Mouse (Mus musculus) 3T3-L1 (cell line): ENCODE results near the gene Stk10.
"Not testable (repeated sequence)": the region's sequence is repeated elsewhere in the genome, so short reads cannot be mapped to it uniquely, and the experiment has no call there.

Experiments
- DNase-seq: peaks from one replicate; pipeline ENCODE4 v3.0.0-alpha.2; 2015; ENCODE audit warnings: low read depth, low spot score

Stk10 gene

DNA sequence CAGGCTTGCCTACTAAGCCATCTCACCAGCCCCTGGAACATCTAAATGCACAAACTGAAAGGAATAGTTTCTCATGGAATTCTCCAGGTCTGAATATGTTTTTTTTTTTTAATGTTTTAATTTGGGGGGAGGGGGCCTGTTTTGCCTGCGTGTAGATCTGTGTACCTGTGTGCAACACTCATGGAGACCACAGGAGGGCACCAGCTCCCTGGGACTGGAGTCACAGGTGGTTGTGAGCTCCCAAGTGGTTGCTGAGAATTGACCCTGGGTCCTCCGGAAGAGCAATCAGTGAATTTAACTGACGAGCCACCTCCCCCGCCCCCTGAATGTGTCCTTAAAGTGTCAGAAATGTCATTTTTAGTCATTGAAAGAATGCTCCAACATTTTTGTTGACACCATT is 61.0 kb downstream of the Stk10 start:
- no peak for DNase-seq

DNA sequence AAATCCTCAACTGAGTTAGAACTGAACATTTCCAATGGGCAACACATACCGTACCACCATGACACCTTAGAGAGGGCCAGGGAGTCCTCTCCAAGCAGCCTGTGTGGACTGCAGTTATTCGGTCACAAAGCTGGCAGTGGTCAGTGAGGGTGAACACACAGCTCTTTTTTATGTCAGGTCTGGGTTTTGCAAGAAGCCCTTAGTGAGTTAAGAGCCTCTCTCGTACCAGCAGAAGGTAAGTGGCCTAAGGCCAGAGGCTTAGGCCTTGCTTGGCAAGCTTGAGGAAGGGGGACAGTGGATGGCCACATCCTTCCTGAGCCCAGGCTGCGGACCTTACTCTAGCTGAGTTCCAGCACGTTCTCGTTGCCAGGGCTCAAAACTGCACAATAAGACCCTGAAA is 67.3 kb downstream of the Stk10 start:
- no peak for DNase-seq

DNA sequence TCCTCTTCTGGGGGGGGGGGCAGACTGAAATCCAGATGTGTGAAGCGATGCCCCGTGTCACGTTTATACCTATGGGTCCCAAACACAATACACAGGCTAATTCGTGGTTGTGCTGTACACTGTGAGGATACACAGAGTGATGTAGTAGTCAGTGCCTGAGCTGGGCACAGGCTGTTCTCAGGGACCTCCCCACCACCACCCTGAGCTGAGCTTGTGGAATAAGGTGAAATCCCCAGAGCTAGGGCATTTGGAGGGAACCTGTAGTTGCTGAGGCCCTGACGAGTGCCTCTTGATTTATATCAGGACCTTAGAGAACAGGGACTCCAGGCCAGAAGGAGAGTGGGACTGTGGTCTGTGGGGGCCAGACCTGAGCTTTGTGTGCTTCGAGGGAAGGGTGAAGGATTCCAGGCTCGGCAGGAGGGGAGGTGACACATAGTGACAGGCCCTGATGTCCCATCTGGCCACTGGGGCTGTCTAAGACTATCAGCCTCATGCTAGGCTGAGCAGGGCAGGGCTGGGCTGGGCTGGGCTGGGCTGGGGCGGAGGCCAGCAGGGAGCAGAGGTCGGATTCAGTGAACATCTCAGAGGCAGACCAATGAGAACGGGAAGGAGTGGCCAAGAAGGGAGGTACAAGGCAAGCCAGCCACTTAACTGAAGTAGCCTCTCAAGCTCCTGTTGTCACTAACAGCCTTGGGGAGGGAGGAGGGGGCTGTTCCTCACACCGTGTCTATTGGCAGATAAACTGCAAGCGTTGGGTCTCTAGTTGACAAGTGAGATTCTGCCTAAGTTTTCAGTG is 68.6 kb downstream of the Stk10 start:
- no peak for DNase-seq

DNA sequence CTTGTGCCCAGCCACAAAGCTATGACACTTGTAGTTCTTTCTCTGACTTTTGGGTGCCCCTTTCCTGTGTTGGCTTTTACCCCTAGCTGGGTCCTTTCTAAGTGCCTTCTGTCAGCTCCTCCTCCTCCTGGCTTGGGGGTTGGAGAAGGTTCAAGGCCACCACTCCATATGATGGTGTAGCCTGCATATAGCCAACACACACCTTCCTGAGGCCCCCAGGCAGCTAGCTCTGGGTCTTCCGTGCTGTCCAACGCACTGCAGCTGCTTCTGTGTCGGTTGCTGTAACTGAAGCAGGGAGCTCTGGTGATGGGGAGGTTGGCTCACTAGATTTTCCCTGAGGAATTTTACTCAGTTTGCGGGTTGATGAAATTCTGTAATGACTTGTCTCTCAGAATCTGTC is 71.6 kb downstream of the Stk10 start:
- DNase-seq = no peak

DNA sequence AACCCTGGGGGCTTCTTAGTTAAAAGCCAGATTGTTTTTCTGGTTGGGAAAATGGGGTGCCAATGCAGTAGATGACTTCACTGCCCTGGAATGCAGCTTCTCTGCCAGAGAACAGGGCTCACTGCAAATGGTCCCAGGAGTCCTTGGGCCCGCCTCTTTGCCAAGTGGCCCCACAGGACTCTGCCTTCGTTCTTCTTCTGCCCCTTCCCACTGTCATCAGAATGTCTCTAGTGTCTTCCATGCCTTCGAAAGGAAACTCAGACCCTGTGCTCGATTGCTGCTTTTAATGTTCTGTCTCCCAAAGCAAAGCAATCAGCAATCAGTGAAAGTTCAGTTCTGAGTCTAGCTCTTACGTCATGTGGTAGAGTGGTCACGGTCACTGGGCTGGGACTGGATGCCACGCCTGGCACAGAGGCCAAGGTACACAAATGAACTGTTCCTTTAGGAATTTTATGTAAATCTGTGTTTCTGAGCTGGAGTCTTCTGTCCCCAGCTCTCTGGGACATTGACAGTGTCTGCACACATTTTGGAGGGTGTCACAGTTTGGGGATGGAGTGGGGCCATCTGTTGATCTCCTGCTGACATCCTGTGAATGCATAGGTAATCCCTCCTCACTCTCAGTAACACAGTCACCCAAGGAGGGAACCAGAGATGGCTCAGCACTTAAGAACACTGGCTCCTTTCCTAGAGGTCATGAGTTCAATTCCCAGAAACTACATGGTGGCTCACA is 72.2 kb downstream of the Stk10 start:
- DNase-seq = peak; percentile 91

DNA sequence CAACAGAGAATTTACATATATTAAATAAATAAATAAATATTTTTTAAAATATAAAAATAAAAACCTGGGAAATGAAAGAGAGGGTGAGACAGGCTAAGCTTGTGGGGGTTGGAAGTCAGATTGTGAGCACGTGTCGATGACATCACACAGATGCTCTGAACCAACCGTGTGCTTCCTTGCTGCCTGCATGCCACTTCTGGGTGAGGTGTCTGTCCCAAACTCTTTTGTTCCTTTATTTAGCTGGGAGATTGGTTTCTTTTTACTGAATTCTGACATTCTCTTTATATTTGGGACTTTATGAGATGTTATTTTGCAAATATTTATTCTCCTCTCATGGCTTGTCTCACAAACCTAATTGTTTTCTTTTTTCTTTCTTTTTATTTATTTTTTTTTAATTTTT is 72.8 kb downstream of the Stk10 start:
- no peak for DNase-seq

DNA sequence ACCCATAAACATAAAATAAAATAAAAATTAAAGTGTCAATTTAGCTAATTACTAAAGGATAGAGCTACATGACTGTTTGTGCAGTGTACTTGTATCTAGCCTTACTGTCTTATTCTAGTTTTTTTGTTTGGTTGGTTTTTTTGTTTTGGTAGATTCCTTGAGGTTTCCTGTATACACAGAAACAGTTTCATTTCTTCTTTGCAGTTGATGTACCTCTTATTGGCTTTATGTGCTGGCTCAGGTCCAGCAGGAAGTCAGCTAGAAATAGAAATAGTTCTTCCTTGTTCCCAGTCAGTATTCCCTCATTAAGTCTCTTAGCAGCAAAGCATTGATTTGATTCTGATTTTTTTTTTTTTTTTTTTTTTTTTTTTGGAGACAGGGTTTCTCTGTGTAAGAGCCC is 74.2 kb downstream of the Stk10 start:
- DNase-seq = no peak

DNA sequence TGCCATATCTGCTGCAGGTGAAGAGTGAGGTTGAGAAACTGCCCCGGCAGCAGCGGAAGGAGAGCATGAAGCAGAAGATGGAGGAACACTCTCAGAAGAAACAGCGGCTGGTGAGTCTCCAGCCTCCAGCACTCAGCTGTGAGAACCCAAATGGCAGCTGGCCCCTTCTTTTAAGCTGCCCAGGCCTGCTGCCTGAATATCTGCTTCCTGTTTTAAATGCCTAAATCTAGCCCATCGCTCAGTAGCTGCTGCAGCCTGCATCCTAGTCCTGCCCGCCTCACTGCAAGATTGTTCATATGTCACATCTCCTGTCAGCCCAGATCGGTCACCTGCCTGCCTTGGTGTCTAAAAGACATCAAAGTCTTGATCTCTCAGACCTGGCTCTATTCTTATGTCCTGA is 77.5 kb downstream of the Stk10 start:
- no peak for DNase-seq

DNA sequence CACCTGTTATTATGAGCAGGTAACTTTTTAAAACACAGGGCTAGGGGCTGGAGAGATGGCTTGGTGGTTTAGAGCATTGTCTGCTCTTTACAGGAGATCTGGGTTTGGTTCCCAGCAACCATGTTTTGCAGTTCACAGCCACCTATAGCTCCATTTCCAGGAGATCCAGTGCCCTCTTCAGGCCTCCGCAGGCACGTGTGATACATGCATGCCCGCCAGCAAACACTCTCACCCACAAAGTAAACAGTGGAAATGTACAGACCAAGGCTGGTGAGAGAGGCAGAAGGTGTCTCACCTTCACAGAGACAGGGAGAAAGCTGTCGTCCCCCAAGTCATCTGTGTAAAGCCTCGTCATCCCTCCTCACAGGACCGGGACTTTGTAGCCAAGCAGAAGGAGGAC is 79.2 kb downstream of the Stk10 start:
- no peak for DNase-seq

DNA sequence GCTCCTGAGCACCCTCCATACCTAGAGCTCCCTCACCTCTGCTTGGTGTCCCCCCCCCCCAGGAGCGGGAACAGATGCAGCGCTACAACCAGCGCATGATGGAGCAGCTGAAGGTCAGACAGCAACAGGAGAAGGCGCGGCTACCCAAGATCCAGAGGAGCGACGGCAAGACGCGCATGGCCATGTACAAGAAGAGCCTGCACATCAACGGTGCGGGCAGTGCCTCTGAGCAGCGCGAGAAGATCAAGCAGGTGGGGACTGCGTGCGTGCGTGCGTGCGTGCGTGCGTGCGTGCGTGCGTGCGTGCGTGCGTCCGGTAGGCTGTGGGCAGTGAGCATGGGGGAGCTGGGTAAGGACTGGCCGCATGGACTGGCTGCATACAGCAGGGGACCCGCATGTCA is 81.4 kb downstream of the Stk10 start:
- no peak for DNase-seq

DNA sequence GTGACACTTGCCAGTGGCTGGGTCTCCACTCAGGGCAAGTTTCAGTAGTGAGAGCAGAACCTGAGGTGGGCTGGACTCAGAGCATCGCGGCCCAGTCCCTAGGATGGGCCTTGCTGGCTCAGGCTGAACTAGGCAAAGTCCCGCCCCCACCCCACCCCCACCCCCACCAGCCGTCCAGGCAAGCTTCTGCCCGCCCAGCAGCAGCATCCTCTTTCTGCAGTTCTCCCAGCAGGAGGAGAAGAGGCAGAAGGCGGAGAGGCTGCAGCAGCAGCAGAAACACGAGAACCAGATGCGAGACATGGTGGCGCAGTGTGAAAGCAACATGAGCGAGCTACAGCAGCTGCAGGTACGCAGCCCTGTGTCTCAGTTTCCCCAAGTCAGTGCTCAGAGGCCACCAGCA is 82.5 kb downstream of the Stk10 start:
- no peak for DNase-seq

DNA sequence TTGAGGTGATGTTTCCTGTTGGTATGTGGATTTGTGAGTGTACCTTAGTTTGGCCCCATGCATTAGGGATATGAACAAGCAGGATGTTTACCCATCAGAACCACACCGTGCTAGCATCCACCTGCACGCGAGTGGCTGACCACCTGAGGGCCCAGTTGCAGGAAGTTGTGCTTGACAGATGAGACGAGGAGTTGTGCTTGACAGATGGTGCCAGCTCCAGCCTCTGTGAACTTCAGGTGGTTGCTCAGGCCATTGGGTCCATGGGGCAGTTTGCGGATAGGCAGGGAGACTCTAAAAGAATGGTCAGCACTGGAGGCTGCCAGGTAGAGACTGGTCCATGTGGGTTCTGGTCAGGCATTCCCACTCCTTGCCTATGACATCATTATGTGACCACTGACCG is 83.0 kb downstream of the Stk10 start:
- no peak for DNase-seq

DNA sequence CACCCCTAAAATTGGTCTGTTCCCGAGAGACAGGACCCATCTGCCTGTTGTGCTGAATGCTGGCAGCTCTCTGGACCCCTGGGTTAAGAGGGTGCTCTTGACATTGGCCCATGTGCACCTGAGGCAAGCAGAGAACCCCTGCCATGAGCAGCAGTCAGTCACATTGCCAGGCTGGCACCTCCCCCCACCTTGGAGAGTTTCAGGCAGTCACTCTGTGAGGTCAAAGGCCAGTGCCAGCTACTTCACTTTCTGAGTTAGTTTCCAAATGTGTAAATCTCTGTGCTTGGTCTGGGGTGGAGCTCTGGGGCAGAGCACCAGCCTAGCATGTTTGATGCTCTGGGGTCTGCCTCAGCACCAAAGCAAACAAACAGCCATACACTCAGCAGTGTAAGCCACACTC is 84.9 kb downstream of the Stk10 start:
- no peak for DNase-seq

DNA sequence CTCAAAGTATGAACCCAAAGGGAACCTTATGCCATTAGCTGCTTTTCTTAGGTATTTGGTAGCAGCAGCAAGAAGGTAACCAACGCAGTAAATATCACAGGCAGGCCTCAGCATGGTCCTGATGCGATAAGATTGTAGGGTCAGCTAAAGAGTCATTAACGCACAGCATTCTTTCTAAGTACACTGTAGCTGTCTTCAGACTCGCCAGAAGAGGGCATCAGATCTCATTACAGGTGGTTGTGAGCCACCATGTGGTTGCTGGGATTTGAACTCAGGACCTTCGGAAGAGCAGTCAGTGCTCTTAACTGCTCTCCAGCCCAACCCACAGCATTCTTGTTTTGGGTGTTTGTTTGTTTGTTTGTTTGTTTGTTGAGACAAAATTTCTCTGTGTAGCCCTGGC is 85.5 kb downstream of the Stk10 start:
- DNase-seq = not testable (repeated sequence)

DNA sequence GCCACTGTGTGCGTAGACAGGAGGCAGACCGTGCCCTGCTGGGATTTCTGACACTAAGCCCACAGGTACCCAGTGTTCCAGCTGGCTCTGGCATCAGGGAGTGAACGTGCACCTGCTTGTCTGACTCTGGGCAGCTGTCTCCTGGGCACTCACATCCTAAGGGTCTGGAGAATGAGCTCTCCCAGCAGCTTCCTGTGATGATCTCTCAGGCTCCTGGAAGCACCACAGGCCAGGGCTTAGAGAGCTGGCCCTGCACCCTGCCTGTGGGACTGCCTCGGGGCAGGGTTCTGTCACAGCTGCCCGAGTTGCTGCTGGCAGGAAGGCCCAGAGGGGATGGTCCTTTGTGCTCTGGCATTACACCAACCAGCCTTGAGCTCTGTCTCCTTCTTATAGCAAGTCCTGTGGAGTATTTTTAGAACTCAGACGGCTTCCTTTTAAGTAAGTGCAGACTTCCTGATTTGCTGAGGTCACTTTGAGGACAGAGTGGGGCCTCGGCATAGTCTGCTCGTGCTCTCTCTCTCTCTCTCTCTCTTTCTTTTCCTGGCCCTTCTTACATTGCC is 86.2 kb downstream of the Stk10 start:
- DNase-seq = peak; percentile 38

DNA sequence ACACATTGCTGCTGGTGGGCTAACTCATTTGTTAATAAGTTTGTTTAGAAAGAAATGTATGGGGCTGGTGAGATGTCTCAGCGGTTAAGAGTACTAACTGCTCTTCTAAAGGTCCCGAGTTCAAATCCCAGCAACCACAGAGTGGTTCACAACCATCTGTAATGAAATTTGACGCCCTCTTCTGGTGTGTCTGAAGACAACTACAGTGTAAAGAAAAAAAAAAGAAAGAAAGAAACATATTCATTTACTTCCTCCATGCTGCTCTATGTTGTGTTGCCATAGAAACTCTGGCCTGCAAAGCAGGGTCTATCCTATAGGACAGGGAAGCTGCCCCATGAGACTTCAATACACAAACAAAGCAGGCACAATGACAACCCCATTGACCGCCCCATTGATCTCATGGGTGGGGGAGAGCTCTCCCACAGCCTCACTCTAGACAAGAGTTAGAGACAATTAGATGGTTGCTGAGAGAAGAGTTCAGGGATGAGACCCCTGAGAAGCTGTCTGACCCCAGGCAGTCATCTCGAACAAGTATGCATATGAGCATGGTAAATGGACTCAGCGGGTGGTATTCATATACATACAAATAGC is 86.9 kb downstream of the Stk10 start:
- no peak for DNase-seq

DNA sequence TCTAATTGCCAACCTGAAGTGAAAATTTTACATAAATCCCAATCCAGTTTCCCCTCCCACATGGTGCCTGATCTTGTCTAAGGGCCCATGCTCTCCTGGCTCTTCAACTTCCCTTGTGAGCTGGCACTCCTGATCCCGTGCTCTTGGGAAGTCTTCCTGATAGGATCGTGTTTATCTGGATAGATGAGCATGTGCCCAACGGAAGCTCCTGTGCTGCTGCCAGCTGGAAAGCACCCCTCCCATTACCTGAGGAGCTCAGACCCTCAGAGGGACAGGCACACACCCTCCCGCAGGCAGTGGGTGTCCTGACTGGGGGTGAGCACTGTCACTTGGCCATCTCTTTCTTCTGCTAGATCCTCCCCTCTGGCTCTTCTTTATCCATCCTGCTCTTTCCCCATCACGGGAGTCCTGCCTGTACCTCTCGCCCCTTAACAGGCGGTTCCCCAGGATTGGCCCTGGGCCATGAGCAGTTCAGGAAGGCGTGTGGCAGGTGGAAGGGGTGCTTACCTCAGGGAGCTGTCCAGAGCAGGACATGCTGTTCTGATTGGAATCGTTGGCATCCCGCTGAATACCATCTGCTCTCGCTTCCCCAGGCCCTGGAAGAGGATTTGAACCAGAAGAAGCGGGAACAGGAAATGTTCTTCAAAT is 88.8 kb downstream of the Stk10 start:
- no peak for DNase-seq

DNA sequence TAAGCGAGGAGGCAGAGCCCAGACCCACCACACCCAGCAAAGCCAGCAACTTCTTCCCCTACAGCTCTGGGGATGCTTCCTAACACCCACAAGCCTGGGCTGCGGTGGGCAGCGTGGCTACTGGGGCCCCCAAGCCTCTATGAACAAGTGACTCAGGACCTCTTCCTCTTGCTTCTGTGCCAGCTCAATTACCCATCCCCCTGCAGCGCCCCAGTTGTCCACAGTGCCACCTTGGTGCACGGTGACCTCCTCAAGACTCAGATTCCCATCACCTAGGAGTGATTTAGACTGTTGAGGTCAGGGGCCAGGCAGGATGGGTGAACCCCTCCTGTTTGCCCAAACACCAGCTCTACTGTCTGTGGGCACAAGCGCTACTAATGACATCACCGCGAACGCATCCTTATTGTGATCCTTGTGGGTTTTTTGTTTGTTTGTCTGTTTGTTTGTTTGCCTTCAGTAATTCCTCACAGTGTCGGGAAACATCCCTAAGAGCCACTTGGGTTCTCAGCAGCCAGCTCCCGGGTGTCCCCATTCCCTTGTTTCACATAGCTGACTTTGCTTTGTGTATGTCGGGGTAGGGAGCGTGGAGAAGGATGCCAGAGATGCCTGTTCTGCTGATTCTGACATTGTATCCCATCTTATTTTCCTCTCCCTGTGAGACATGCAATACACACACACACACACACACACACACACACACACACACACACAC is 89.5 kb downstream of the Stk10 start:
- no peak for DNase-seq

DNA sequence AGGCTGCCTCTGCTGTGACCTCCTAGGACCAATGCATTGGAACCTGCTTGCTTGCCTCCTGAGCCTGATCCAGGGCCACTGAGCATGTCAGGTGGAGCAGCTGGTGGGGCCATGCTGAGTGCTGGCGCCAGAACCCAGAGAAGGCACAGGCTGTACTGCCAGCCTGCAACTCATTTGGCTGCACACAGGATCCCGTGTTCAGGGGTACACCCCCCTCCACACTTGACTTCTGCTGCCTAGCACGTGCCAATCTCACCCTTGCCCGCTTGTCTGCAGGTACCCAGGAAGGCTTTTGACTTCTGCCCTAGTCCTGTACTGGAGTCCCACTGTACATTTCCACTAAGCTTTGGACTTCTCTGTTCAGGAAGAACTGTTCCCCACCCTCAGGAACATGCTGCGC is 90.1 kb downstream of the Stk10 start:
- DNase-seq = no peak

DNA sequence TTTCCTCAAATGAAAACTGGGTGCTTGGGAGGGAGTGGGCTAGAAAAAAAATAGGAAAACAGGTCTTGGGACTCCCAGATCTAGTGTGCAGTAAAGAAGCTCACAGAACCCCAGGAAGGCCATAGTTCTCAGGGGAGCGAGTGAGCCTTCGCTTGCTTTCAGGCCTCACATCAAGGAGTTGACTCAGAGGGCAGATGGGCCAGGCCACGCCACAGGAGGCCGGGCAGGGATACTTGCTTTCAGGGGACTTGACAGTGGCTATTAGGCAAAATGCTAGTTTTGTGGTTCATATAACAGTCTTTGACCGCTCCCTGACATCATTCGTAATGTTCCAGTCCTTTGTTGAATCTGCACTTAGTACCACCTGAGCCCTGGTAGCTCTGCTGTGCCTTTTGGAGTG is 90.8 kb downstream of the Stk10 start:
- DNase-seq = no peak

DNA sequence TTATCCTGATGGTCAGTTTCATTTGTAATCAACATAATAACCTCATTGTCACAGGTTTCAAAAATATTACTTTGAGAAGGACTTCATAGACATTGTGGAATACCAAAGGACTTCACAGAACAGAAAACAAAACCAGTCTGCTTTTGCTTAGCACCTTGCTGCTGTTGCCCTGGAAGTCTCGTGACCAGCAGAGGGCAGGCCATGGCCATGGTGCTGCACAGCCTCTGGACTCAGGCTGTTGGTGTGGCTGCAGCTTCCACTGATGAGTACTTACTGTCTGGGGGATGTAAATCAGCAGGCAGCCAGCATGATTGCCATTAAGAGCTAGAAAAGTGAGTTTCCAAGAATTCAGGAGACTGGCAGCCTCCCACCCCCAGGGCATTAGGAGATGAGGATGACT is 92.6 kb downstream of the Stk10 start:
- DNase-seq = peak; percentile 63

DNA sequence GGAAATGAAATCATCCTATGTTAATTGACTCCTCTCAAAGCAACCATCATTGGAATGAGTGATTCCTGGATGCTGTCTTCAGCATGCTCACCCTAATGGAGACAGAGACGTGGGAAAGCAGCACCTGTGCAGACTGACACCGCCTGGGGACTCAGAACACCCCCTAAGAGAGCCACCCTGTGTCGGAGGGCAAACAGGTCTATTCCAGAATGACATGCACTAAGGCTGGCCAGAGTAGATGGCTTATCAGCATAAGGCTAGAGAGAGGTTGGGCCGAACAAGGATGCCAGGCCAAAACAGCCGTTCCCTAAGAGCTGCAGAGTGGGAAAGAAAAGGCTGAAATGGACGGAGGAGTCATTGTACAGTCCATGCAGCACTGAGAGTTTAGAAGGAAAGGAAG is 93.0 kb downstream of the Stk10 start:
- DNase-seq = no peak
